Mouse (Mus musculus): ENCODE results near the gene Agpat1. TPM values are rescaled to one million over a fixed set of nuclear protein-coding genes. Genes with fewer than 3 reads are reported as not detected.

The Agpat1 gene
- polyA plus RNA-seq, 1 experiment = 330 TPM

DNA sequence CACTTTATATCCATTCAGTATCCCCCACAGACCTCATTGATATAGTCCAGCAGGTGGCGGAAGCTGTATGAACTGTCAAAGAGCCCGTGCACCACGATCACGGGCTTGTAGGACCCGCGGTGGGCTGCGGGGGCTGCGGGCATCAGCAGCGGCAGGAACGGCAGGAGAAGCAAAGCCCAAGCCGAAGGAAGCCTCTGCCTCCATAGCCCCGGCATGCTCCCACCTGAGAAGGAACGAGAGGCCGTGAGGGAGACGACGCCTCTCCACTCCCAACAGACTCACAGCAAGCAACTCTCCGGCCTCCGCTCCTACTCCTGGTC, 22.7 kb downstream of the Agpat1 start:
- peak overlapping the region; percentile 55 for H3K27ac ChIP-seq (ENCODE audit: insufficient read depth, low read depth, low read length)
- peaks cover 10% of the 10 kb centered on the region for H3K4me1 ChIP-seq (ENCODE audit: control insufficient read depth, insufficient read depth, insufficient read length, low read length)
- 2% methylated on average over 18 of the region's 18 CpGs for WGBS
- H3K27me3 ChIP-seq (ENCODE audit: control insufficient read depth, insufficient read depth, low read length) = peaks cover 14% of the 10 kb centered on the region
- TF ChIP-seq CTCF (IDR thresholded peaks at IDR 0.05; ENCODE audit: extremely low read depth, insufficient read length, insufficient replicate concordance, low read depth, low read length) (peak; percentile 19; the same call in 1 of the 2 replicates), POLR2A (IDR thresholded peaks at IDR 0.05; ENCODE audit: low read depth, low read length) (no peak)
- peak overlapping the region; percentile 74 for H3K4me3 ChIP-seq (ENCODE audit: low read depth, low read length)
- peaks cover 10% of the 10 kb centered on the region for H3K36me3 ChIP-seq (ENCODE audit: control insufficient read depth, insufficient read depth, low read length)

DNA sequence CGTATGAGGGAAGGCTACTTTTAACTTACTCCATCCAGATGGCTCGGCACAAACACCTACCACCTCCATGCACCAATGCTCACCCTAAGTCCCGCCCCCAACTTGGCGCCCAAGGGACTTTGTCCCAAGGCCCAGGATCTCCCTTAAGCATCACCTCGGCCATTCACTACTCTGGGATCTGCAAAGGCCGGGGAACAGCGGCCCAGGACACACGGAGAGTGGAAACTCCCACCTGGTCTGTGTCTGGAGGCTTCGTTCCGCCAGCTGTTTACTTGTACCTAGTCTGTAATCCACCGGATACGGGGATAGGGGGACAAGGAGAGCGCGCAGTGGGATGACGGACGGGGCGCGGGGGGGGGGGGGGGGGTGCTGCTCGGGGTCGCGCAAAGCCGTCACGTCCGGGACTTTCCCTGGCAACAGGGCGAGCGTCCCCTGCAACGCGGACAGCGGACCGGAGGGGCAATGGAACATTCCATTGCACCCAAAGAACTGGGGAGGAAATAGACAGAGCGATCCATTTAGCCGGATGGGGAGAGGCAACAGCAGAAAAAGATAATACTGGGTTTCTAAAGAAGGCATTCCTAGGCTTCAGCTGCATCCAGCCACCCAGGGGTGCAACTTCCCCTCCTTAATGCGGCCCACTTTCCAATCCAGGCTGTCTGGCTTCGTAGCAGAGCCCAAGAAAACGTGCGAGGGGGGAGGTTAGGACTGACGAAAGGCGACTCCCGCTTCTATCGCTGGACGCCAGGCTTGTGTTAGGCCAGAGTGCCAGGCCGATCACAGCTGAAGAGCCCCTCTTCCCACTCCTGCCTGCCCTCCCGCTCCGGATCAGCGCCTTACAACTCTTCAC, 23.3 kb downstream of the Agpat1 start:
- TF ChIP-seq CTCF (IDR thresholded peaks at IDR 0.05; ENCODE audit: extremely low read depth, insufficient read length, insufficient replicate concordance, low read depth, low read length) = no peak
- TF ChIP-seq POLR2A (IDR thresholded peaks at IDR 0.05; ENCODE audit: low read depth, low read length) = peak; percentile 31; the same call in 1 of the 2 replicates
- peaks cover 13% of the 10 kb centered on the region for H3K4me1 ChIP-seq (ENCODE audit: control insufficient read depth, insufficient read depth, insufficient read length, low read length)
- H3K4me3 ChIP-seq (ENCODE audit: low read depth, low read length) = peak overlapping the region; percentile 74
- peaks cover 7% of the 10 kb centered on the region for H3K36me3 ChIP-seq (ENCODE audit: control insufficient read depth, insufficient read depth, low read length)
- H3K27me3 ChIP-seq (ENCODE audit: control insufficient read depth, insufficient read depth, low read length) = peaks cover 14% of the 10 kb centered on the region
- H3K27ac ChIP-seq (ENCODE audit: insufficient read depth, low read depth, low read length) = peak overlapping the region; percentile 89
- 1% methylated on average over 43 of the region's 45 CpGs for WGBS

DNA sequence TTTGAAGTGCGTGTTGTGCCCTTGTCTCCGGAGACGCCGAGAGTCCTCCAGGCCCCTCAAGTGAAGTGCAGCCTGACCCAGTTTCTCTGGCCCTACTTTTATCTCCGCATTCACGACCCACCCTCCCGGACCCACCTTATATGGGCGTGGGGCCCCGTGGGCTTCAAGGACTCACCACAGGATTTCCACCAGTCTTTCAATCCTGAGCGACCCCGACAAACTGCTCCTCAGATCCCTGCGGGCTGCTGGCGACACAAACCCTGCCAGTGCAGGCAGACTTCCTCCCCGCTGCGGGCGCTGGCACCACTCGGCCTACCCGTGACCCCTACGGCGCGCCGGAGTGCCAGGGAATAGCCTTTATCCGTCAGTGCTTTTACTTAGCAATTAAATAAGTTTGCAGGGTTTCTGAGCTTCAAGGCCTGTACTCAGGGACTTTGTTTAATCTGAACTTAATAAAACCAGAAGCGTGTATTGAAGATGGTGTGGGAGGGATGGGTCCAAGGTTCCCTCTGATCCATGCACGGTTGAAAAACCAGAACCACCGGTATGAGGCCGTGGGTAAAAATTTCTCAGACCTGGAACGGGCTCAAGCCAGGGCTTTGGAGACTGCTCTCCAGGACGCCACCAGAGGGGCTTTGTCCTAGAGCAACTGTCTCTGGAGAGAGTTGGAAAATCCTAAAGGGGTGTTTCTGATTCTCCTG, 24.0 kb downstream of the Agpat1 start, which contains the start of gene Ppt2:
Gene Ppt2, minus strand, starts transcription at position 568 of the 701 bp plus-strand sequence.
- 0 out of 2 replicates have a peak, but pooled peaks have one; percentile 29 for TF ChIP-seq POLR2A (IDR thresholded peaks at IDR 0.05; ENCODE audit: low read depth, low read length)
- TF ChIP-seq CTCF (IDR thresholded peaks at IDR 0.05; ENCODE audit: extremely low read depth, insufficient read length, insufficient replicate concordance, low read depth, low read length) = no peak
- Histone ChIP-seq H3K4me3 (ENCODE audit: low read depth, low read length) (peak within 1 kb of the TSS; percentile 74), H3K27me3 (ENCODE audit: control insufficient read depth, insufficient read depth, low read length) (peaks cover 14% of the 10 kb centered on the region), H3K36me3 (ENCODE audit: control insufficient read depth, insufficient read depth, low read length) (no peaks in the 10 kb centered on the region; the same call in 1 of the 2 replicates), H3K4me1 (ENCODE audit: control insufficient read depth, insufficient read depth, insufficient read length, low read length) (peaks cover 13% of the 10 kb centered on the region), H3K27ac (ENCODE audit: insufficient read depth, low read depth, low read length) (peak within 1 kb of the TSS; percentile 89)
- 3% methylated on average over 29 of the region's 29 CpGs for WGBS

DNA sequence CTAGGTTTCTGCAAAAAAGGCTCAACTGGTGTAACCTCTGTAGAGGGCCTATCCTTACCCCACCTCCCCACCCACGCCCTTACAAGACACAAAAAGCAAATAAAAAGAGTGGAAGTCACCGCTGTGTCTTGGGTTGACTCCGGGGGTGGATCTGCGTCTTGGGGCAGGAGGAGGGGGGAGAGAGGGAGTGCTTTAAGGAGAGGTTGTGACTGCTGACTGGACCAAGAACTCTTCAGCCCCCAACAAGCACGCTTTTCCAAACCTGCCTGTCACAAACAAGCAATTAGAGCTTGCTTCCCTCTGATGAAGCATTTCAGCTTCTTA, 24.5 kb downstream of the Agpat1 start:
- 14% methylated on average over 5 of the region's 5 CpGs for WGBS
- Histone ChIP-seq H3K27ac (ENCODE audit: insufficient read depth, low read depth, low read length) (peak overlapping the region; percentile 89), H3K4me1 (ENCODE audit: control insufficient read depth, insufficient read depth, insufficient read length, low read length) (peaks cover 13% of the 10 kb centered on the region), H3K36me3 (ENCODE audit: control insufficient read depth, insufficient read depth, low read length) (no peaks in the 10 kb centered on the region; the same call in 1 of the 2 replicates), H3K4me3 (ENCODE audit: low read depth, low read length) (peak overlapping the region; percentile 74; the same call in 1 of the 2 replicates), H3K27me3 (ENCODE audit: control insufficient read depth, insufficient read depth, low read length) (peaks cover 14% of the 10 kb centered on the region)
- TF ChIP-seq POLR2A (IDR thresholded peaks at IDR 0.05; ENCODE audit: low read depth, low read length) (no peak), CTCF (IDR thresholded peaks at IDR 0.05; ENCODE audit: extremely low read depth, insufficient read length, insufficient replicate concordance, low read depth, low read length) (no peak)

DNA sequence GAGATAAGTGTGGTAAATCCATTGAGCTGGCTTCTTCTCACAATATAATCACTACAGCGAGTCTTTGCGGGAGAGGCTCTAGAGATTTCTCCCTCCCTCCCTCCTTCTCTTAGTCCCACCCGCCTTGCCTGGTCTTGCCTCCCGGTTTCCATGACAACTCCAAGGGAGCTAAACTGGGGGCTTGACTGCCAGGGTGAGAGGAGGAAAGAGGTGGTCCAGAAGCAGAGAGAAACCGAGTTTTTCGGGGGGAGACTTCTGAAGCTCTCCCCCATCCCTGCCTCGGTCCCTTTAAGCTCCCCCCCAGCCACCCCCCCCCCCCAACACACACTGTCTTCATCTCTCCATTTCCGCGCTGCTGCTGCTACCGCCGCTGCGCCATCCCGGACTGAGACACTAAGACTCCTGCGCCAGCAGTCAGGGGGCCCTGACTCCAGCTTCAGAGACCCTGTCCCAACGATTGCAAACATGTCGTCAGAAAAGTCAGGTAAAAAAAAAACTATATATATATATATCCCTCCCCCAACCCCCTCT, 25.2 kb downstream of the Agpat1 start, which contains the start of gene Prrt1:
Gene Prrt1, plus strand, starts transcription at position 313 of the 531 bp plus-strand sequence.
- WGBS = 61% methylated on average over 16 of the region's 16 CpGs
- Histone ChIP-seq H3K4me1 (ENCODE audit: control insufficient read depth, insufficient read depth, insufficient read length, low read length) (peaks cover 13% of the 10 kb centered on the region), H3K27ac (ENCODE audit: insufficient read depth, low read depth, low read length) (peak within 1 kb of the TSS; percentile 89), H3K4me3 (ENCODE audit: low read depth, low read length) (peak within 1 kb of the TSS; percentile 74), H3K36me3 (ENCODE audit: control insufficient read depth, insufficient read depth, low read length) (no peaks in the 10 kb centered on the region; the same call in 1 of the 2 replicates), H3K27me3 (ENCODE audit: control insufficient read depth, insufficient read depth, low read length) (peaks cover 14% of the 10 kb centered on the region)
- TF ChIP-seq CTCF (IDR thresholded peaks at IDR 0.05; ENCODE audit: extremely low read depth, insufficient read length, insufficient replicate concordance, low read depth, low read length) (no peak), POLR2A (IDR thresholded peaks at IDR 0.05; ENCODE audit: low read depth, low read length) (no peak)

DNA sequence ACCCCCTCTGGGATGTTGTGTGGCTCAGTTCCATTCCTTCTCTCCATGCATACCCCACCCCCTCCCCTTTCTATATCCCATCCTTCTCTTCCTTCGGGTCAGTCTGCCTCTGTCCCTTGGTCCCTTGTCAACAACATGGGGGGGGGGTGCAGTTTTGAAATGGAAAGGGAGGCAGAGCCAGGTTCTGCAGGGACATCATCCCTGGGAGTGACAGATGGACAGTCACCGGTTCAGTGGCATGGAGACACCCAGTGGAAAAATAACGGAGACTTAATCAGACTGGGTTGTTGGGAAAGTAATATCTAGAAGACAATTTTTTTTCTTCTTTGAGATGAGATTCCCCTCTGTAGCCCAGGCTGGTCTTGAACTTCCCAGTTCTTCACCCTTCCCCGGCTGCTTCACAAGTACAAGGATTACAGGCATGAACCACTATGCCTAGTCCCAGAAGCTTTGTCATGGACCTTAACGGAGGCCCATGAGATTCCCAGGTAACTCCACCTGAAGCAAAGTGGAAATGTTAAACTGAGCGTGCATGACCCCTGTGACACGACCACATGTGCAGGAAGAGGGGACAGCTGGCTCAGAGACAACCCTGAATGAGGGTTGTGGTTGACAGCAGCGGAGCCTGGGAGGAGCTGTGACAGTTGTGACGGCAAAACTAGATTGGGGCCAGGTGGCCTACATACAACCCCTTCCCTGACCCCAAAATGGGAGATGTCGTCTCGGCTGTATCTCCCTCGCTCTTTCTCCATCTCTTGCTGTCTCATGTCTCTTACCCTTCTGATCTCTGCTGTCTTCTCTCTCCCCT, 25.9 kb downstream of the Agpat1 start:
- no peaks in the 10 kb centered on the region; the same call in 1 of the 2 replicates for H3K36me3 ChIP-seq (ENCODE audit: control insufficient read depth, insufficient read depth, low read length)
- peaks cover 14% of the 10 kb centered on the region for H3K27me3 ChIP-seq (ENCODE audit: control insufficient read depth, insufficient read depth, low read length)
- H3K27ac ChIP-seq (ENCODE audit: insufficient read depth, low read depth, low read length) = peak overlapping the region; percentile 44; the same call in 1 of the 2 replicates
- TF ChIP-seq POLR2A (IDR thresholded peaks at IDR 0.05; ENCODE audit: low read depth, low read length) (no peak), CTCF (IDR thresholded peaks at IDR 0.05; ENCODE audit: extremely low read depth, insufficient read length, insufficient replicate concordance, low read depth, low read length) (no peak)
- H3K4me3 ChIP-seq (ENCODE audit: low read depth, low read length) = peak overlapping the region; percentile 57
- 68% methylated on average over 12 of the region's 12 CpGs for WGBS
- H3K4me1 ChIP-seq (ENCODE audit: control insufficient read depth, insufficient read depth, insufficient read length, low read length) = peaks cover 13% of the 10 kb centered on the region
